Mouse (Mus musculus): ENCODE measurements around the gene Tnfrsf26. TPM values are rescaled to one million over a fixed set of nuclear protein-coding genes. Genes with fewer than 3 reads are reported as not detected.

Tnfrsf26 gene
- total RNA-seq, 1 experiment from 2014 or later: 0.93 TPM

GRCm38 (mm10) chr7:143599428-143600230, 28.9 kb downstream of the Tnfrsf26 start, which contains the start of gene Cars:
Gene Cars, minus strand, starts transcription at chr7:143600090.
- DNase-seq: peak; percentile 96

DNA sequence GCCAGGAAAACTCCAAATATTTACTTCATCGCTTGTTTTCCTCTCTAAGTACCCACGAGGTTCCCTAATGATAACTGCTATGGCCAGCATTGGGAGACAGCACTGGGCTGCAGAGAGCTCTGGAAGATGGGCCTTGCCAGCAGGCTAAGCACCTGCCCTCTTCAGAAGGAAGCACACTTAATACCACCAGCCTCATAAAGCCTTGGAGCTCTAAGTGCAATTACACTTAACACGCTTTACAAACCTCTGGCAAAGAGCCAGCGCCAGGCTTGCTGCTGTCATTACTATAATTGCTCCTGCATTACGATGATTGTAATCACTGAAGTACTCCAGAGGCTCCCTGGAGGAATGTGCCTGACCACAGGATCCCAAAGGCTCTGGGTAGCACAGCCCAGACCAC, 33.7 kb downstream of the Tnfrsf26 start:
- no peak for DNase-seq

DNA sequence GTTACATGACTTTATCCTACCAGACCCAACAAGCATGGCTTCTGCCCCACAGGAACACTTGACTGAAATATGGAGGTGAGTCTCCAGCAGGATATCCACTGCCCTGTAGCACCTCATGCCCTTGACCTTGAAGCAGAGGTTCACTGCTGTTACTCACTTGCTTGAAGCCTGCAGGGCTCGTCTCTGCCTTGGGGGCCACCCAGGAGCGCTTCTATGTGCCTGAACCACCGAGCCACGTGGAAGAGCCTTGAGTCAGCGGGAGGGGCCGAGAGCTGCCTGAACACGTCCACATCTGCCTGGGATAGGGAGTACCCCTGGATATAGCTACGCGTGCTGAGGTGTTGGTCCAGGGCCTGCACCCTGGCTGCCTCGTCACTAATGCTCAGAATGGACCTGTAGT, 36.3 kb downstream of the Tnfrsf26 start:
- peak; percentile 22 for DNase-seq

- DNase-seq: peak; percentile 13
Observed at GRCm38 (mm10) chr7:143588006-143588405, 40.5 kb downstream of the Tnfrsf26 start.

GRCm38 (mm10) chr7:143587586-143587985, 40.9 kb downstream of the Tnfrsf26 start:
- no peak for DNase-seq

GRCm38 (mm10) chr7:143583956-143584355, 44.6 kb downstream of the Tnfrsf26 start:
- DNase-seq: peak; percentile 89

GRCm38 (mm10) chr7:143583025-143583424, 45.5 kb downstream of the Tnfrsf26 start:
- no peak for DNase-seq

DNA sequence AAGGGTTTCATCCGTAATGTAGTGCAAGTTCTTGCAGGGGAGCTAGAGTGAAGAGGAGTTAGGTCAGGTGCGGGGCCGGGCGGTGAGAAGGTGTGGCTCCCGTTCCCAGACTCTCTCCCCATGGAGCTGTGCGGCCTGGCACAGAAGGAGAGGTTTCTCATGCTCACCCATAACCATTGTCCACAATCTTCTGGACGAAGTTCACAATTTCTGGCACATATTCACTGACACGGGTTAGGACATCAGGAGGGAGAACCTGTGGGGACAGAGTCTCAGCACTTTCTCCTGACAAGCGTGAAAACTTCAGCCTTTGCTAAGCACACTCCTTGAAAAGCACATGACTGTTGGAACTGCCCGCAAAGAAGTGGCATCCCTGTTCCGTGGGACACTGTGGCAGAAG, 52.8 kb downstream of the Tnfrsf26 start:
- no peak for DNase-seq

DNA sequence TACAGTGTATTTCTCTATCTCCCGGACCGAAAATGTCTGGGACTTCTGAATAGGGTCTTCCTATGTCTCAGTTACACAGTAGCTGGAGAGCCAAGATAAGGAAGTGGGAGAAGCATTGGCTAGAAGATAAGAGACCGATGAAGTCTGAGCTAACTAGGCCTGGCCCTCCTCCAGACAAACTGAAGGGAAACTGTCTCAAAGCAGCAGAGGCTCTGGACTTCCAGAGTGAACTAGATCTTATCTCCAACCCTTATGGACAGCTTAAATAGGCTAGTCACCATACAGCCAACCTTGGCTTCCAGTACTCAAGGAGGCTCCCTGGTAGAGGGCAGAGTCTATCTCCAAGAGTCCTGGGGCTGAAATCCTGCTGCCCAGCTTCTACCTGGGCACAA, 62.9 kb downstream of the Tnfrsf26 start:
- no peak for DNase-seq

DNA sequence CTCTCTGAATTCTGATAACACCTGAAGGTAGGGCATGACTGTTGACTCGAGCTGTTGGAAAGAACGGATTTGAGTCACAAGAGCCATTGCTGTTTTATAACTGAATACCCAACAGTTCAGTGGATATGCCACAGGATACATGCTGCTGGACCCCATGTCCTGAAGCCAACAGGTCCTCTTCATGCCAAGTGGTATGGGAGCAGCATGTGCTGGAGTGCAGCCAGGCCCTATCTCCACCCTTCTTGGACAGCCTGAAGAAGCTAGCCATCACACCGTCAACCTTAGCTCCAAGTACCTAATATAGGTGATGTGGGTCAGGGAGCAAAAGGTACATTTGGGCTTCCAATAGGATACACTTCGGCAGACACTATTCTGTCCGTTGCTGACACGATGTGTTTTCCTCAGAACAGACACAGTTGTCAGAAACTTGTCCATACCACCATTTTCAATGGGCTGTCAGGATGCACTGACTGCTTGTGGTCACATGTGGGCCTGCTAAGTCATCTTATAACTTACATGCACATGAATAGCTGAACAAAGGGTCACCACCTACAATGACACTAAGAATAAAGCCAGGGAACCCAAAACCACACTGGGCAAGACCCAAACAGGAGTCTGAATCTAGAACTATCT, 63.4 kb downstream of the Tnfrsf26 start:
- no peak for DNase-seq

- no peak for DNase-seq
Observed at GRCm38 (mm10) chr7:143563787-143564186, 64.7 kb downstream of the Tnfrsf26 start.

Small RNA genes within 50 kb of the gene (microRNA-seq; reads per million reads assigned to microRNA genes)
- gene Mir7064: 0.85 to 1.9 reads per million in 2 experiments

Other genes starting within 250 kb of the Tnfrsf26 start
- 321 and 419 TPM in 2 replicates for gene Cdkn1c, start 167.7 kb downstream of the Tnfrsf26 start, total RNA-seq (2021)
- 1.8 and 11.3 TPM in 2 replicates for gene Slc22a18, start 155.0 kb downstream of the Tnfrsf26 start, total RNA-seq (2021)
- gene Phlda2, start 125.6 kb downstream of the Tnfrsf26 start, total RNA-seq (2021): 0.78 and 1.4 TPM in 2 replicates
- gene Nap1l4, start 79.6 kb downstream of the Tnfrsf26 start, total RNA-seq (2021): 154 and 166 TPM in 2 replicates
- 49.1 and 57.2 TPM in 2 replicates for gene Cars, start 28.6 kb downstream of the Tnfrsf26 start, total RNA-seq (2021)
- 4.1 and 5.3 TPM in 2 replicates for gene Tnfrsf22, start 20.9 kb upstream of the Tnfrsf26 start, total RNA-seq (2021)
- 2.4 and 3.2 TPM in 2 replicates for gene Tnfrsf23, start 57.1 kb upstream of the Tnfrsf26 start, total RNA-seq (2021)
- gene Osbpl5, start 128.3 kb upstream of the Tnfrsf26 start, total RNA-seq (2021): 26.0 and 36.8 TPM in 2 replicates
- 0.85 and 1.5 TPM in 2 replicates for gene Mrgprg, start 138.3 kb upstream of the Tnfrsf26 start, total RNA-seq (2021)
- gene Mrgpre, start 155.8 kb upstream of the Tnfrsf26 start, total RNA-seq (2021): 2.1 and 2.7 TPM in 2 replicates
- 12.7 and 16.3 TPM in 2 replicates for gene Nadsyn1, start 194.1 kb upstream of the Tnfrsf26 start, total RNA-seq (2021)
- 498 and 535 TPM in 2 replicates for gene Dhcr7, start 194.4 kb upstream of the Tnfrsf26 start, total RNA-seq (2021)
- not detected in 2 replicates for gene Gm498, start 238.1 kb upstream of the Tnfrsf26 start, total RNA-seq (2021)